Mouse (Mus musculus) frontal cortex, postnatal 14 days (tissue): Measurements from ENCODE around the gene Elob.

Experiments used
- DNase-seq, 2 experiments: peaks; one replicate each; pipeline ENCODE4 v3.0.0; 2022; ENCODE audit warnings: low spot score in 2 of 2

Elob gene

DNA sequence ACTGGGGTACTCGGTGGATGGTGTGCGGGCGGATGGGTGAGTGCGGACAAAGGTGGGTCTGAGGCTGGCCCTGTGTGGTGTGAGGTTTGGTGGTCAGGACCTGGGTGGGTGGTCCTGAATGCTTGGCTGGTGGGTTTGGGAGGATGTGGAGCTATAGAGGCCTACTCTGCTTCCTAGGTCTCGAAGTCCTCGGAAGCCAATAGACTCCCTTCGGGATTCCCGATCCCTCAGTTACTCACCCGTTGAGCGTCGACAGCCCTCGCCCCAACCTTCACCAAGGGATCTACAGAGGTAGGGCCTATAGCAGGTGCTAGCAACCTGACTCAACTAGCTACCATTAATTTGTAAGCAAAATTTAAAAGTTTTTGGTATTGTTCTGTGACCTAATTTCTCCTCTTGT is 5.3 kb downstream of the Elob start:
- DNase-seq, result no peak

DNA sequence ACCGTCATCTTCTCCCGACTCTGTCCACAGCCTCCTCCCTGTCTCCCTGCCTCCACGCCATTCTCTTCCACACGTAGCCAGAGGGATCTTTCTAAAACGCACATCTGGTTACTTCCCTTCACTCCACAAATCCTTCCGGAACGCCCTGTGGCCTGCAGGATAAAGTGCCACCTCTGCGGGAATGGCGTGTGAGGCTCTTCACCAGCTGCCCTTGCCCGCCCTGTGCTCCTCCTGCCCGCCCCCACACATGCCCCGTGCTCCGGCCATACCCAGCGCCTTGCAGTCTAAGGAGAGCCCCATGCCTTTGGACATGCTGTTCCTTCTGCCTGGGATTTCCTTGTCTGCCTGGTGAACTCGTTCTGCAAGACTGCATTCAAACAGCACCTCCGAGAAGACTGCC is 5.9 kb downstream of the Elob start:
- DNase-seq, result no peak

DNA sequence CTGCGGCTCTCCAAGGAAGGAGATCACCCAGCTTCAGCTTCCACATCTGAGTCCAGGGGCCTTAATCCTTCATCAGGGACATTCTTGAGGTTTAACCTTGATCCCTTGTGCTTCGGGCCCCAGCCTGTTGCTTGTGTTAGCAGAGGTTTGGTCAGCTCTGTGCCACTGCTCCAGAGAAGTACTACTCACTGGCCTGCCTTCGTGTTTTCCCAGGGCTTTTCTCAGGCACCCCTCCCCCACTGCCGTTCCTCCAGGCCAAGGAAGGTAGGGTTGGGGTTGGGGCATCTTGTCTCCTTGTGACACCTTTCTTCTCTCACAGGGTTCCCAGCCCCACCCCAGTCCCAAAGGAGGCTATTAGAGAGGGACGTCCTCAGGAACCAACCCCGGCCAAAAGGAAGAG is 6.8 kb downstream of the Elob start:
- no peak for DNase-seq

DNA sequence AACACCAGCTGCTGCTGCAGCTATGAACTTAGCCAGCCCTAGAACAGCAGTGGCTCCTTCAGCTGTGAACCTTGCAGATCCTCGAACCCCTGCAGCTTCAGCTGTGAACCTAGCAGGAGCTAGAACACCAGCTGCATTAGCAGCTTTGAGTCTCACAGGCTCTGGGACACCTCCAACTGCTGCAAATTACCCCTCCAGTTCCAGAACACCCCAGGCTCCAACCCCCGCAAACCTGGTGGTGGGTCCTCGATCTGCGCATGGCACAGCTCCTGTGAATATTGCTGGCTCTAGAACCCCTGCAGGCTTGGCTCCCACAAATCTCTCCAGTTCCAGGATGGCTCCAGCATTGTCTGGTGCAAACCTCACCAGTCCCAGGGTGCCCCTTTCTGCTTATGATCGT is 8.2 kb downstream of the Elob start:
- no peak for DNase-seq

DNA sequence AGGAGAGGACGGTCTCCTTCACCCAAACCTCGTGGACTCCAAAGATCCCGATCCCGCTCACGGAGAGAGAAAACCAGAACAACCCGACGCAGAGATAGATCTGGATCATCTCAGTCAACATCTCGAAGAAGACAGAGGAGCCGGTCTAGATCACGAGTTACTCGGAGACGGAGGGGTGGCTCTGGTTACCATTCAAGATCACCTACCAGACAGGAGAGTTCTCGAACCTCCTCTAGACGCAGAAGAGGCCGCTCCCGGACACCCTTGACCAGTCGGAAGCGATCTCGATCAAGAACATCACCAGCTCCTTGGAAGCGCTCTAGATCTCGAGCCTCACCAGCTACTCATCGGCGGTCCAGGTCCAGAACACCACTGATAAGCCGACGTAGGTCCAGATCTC is 9.7 kb downstream of the Elob start:
- DNase-seq, result peak in 1 of 2 experiments; percentile 10

DNA sequence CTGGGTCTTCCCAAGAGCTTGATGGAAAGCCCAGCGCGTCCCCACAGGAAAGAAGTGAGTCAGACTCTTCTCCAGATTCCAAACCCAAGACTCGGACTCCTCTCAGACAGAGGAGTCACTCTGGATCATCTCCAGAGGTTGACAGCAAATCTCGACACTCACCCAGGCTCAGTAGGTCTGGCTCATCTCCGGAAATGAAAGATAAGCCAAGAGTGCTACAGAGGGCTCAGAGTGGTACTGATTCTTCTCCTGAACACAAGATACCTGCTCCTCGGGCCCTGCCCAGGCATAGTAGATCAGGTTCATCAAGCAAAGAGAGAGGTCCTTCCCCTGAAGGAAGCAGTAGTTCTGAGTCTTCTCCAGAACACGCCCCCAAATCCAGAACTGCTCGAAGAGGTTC is 10.4 kb downstream of the Elob start:
- DNase-seq, result no peak

DNA sequence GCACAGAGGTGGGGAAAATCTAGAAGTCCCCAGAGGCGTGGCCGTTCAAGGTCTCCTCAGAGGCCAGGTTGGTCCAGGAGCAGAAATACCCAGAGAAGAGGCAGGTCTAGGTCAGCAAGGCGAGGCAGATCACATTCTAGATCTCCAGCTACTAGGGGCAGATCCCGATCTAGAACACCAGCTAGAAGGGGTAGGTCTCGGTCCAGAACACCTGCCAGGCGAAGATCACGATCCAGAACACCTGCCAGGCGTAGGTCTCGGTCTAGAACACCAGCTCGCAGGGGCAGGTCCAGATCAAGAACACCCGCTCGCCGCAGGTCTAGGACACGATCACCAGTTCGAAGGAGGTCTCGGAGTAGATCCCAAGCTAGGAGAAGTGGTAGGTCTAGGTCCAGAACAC is 13.3 kb downstream of the Elob start:
- DNase-seq, result no peak

DNA sequence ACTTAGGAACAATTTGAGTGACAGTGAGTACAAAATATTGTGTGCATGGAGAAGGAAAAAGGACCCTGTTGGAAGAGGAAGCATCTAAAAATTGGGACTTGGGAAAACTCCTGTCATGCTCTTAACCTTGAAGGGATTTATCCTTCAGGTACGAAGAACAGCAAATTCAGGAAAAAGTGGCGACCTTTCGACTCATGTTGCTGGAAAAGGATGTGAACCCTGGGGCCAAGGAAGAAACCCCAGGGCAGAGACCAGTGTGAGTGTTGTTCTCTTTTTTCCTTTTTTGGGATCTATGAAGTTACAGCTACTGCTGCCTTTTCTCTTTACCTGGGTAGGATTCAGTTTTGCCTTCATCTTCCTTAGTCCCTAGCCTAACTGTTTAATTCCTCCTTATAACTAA is 21.0 kb downstream of the Elob start:
- no peak for DNase-seq

DNA sequence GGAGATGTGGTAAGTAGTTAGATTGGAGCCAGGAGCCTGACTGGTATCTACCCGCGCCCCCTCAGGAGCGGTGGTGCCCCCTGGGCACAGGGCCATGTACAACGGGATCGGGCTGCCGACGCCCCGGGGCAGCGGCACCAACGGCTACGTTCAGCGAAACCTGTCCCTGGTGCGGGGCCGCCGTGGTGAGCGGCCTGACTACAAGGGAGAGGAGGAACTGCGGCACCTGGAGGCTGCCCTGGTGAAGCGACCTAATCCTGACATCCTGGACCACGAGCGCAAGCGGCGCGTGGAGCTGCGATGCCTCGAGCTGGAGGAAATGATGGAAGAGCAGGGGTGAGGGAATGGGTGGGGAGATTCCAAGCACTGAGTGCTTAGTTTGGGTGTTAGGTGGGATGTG is 22.1 kb downstream of the Elob start:
- no peak for DNase-seq

DNA sequence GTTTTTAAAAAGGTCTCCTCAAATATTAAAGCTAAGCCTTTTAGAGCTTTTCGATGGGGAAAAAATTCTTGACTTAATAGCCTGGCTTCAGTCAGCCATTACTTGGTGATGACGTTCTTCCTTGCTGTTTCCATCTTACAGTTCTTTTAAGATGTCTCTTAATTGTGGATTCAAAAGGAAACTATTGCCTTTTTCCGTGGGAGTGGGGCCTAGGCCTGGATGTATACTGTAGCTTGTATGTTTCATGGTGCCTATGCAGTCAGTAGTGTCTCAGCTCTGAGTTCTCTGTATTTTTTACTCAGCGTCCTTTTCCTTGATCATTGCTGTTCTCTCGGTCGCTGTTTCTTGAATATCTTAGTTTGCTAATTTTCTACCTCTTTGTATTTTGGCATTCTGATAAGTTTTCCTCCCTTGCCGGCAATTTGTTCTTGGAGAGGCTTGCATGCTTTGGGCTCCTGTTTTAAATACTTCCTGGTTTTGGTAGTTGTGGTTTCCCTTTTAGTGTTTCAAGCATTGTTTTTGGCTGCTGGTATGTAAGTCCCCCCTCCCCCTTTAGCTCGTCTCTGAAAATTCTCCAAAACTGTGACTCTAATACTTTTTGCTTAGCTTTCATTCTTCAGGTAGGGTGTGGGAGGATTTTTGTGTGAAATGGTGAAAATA is 24.4 kb downstream of the Elob start:
- DNase-seq, result no peak

DNA sequence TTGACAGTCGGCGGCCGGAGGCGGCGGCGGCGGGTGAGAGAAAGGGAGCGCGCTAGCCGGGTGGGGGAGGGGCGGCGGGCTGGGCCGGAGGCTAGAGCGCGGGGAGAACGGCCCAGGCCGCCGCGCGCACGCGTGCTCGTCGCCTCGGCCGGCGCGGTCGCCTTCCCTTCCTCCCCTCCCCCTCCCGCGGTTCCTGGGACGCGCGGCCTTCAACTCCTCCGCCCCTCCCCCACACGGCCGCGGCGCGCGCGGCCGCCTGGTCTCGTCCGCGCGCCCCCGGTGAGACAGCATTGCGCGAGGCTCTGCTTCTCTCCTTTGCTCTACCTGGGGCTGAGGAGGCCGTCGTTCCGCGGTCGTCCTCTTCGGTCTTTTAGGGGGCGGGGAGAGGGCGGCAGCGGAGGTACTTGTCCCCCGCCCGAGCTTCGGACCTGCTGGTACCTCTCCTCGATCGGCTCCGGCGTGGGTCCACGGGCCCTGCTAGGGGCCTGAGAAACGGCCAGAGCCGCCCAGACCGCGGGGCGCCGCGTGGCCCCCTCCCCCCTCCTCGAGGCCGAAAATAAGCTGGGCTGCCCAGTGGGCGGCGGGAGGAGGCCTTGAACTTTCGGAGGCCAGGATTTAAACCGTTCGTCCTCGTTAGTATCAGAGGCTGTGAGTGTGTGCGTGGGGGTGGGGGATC is 25.4 kb downstream of the Elob start:
- peak in 1 of 2 experiments; percentile 43 for DNase-seq

DNA sequence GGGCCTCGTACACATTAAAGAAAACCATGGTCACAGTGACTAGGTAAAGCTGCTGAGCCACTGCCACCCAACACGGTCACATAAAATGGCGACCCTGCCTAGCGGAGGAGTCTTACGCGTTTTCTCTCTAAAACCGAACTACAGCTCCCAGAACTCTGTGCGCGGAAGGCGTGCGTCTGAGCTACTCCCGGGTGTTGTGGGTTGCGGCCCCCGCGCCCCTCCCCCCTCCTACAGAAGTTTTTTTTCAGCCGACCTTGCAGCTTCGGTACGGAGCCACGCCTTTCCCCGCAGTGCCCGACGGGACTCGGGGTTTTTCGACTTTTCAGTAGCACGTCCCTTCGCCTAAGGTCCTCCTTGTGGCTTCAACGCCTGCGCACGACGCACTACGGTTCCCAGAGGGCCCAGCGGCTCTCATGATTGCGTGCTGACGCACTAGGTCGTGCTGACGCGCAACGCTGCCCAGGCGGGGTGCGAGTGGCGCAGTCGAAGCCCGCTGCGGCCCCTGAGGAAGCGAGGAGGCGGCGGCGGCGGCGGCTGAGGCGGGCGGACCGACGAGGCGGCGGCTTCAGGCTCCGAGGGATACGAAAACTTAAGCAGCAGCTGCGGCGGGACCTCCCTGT is 26.1 kb downstream of the Elob start:
- peak; percentile 96 to 98 for DNase-seq

DNA sequence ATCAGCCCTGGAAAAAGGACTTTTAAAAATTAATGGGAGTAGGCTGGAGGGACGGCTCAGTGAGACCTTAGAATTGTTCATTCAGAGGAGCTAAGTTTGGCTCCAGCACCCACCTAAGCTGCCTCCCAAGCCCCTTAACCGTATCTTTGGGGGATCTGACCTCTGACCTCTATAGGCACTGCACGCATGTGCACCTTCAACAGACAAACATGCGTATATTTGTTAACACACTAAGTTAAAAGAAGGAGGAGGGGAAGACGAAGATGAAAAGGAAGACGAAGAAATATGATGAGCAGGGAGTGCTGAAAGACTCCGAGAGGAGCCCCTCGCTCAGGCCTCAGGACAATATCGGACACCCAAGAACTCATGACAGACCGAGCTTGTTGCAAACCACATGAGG is 27.3 kb downstream of the Elob start:
- no peak for DNase-seq

DNA sequence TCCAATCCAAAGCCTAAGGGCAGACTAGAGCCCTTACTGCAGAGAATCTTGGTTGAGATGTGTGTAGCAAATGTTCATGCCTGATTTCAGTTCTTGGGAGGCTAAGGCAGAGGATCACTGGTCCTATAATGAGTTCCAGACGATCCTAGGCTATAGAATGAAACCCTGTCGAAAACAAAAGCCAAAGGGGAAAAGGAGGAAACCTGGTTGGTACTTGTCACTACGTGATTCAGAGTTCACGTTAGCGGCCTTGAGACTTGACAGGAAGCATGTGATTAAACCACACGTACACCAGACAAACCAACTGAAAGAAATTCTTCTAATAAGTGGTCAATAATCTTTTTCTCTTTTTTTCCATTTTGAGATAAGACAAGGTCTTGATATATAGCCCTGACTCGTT is 31.6 kb downstream of the Elob start:
- no peak for DNase-seq

DNA sequence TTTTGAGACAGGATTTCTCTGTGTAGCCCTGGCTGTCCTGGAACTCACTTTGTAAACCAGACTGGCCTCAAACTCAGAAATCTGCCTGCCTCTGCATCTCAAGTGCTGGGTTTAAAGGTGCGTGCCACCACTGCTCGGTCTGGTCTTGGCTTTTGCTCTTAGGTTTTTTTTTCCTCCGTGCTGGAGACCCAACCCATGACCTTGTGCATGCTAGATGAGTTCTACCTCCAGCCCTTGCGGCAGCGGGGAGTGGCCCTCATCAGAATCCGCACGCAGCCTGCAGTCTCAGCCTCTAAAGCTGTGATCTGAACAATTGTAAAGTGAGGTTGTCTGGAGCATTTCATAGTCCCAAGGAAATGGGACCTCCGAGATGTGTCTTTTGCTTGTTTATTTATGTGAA is 33.6 kb downstream of the Elob start:
- no peak for DNase-seq

DNA sequence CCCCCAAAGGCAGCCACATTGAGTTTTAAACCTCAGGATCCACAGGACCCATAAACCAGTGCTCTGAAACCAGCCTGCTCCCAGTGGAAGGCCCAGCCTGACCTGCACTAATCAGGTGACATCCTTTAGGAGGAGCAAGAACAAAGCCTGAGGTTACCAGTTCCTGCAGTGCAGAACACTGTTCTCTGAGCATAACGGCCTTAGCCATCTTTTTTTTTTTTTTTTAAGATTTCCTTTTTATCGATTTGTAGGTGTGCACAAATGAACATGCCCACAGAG is 37.9 kb downstream of the Elob start:
- no peak for DNase-seq

DNA sequence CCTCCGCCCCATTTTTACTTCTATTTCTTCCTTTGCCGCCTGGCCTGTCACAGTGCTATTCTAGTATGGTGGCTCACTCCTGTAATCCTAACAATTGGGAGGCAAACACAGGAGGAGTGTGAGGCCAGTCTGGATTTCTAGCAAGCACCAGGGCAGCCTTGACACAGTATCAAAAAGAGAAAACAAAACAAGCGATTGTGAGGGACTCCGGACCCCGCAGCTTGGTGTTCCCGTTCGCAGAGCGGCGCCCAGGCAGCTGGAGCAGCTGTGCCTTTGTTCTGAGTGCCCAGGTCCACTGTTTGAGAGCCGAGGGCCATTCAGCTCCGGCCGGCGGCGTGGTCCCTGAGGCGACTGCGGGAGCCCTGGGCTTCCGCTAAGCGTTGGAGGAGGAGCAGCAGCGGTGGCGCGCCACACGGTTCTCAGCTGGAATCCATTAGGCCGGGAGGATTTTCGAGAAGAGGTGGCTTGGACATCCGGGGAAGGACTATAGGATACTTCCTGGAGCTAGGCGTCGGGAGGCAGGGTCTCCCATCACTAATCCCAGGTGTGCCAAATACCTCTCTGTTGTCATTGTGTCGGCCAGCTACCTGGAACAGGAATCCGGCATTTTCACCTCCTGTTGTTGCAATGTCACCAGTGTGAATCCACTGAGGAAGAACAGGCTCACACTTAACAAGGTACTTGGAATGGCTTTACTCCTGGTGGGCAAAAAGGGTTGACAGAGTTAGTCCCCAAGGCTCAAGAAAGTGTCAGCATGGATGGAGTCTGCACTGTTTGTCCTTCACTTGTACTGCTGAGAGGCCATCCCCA is 38.5 kb downstream of the Elob start, which contains the start of gene Srrm2:
TSS of gene Srrm2 (plus strand) at position 264 of the 810 bp plus-strand sequence.
- peak; percentile 34 to 44 for DNase-seq

DNA sequence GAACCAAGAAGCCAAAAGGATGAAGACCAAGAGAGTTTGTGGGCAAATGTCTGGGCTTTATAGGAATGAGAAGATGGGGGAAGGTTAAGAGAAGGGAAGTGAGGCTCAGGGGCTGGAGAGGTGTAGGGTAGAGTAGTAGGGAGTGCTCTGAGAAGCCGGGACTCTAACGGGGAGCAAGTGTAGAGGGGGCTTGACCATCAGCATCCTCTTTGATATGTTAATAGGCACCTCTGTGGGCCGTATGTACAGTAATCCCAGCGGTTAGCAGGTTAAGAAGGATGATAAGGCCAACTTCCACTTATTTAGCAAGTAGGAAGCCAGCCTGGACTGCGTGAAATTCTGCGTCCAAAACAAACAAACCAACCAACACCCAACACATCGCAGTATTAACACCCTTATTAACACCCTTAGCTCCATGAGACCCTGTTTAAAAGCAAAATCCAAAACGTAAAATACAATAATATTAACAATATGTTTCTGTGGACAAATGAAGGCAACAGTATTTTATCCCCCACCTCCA is 39.1 kb downstream of the Elob start:
- no peak for DNase-seq

DNA sequence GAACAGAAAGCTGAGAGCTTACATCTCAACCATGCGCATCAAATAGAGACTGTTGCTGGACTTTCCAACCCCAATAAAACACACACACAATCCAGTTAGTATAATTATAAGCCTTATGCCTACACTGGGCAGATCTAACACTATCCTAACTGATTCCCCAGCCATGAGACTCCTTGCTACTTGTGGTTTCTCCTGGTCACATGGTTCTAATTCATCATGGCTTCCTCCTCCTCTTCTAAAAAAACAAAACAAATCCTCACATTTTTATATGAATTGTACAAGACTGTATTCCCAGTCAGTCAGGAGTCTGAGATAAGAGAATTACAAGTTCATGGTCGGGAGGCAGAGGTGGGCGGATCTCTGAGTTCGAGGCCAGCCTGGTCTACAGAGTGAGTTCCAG is 40.0 kb downstream of the Elob start:
- DNase-seq, result no peak

DNA sequence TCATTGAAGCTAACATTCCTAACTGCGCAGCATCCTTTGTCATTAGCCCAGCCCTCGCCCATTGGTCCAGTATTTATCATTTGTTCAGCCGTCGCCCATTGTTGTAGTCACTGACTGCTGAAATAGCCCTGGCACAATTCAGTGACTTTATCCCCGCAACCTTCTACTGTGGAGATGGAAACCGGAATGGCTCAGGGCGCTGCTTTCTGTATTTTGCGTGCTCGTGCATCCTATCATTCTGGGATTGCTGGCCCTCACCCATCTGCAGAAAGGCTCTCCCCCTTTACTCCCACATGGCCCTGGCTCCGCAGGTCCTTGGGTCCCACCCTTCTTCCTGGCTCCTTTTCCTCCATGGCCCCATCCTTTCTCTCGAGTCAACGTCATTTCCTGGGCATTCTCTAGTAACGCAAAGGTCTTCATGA is 42.4 kb downstream of the Elob start:
- DNase-seq, result peak in 1 of 2 experiments; percentile 20

DNA sequence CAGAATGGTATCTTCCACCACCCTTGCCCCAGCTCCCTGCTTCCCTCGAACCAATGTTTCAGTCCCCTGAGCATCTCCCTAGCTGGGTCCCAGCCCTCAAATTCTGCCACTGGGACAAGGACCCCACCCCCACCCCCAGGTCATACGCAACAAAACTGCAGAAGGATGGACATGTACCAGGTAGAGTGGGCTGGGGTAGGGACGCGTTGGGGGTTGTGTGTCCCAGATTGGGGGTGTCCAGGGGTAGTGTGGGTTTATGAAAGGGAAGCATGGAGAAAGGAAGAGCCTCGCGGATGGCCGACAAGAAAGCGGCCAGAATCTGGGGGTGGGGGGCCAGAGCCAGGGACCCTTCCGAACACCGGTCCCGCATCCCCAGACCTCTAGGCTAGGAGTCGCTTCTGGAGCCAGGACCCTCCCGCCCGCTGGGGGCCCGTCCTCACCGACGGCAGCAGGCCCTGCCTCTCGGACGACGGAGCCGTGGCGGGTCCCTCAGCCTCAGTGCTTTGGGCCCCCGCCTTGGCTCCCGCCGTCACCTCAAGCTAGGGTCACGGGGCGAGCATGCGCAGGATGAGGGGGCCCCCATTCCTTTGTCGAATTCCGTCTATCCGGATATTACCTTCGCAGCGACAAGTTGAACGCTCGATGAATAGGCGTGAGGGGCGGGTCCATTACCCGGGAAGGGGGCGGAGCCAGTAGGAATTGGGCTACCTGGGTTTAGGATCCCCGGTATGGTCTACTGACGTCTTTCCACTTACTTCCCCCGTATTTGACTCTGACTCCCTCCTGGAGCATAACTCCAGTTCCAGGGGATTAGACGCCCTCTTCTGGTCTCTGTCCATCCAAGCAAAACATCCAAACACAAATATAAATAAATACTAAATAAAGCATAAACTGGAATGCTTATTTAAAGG is 43.1 kb downstream of the Elob start, which contains the start of gene Flywch2:
TSS of gene Flywch2 (minus strand) at position 521 of the 911 bp plus-strand sequence.
- DNase-seq, result peak; percentile 88 to 90
